Mouse (Mus musculus) liver, postnatal 0 days (tissue): Measurements from ENCODE around the gene Ccdc40. TPM values are rescaled to one million over a fixed set of nuclear protein-coding genes. Genes with fewer than 3 reads are reported as not detected.
A peak's percentile ranks its signal among the peaks of the same experiment; 100 is the strongest.
"Not testable (repeated sequence)": the region's sequence is repeated elsewhere in the genome, so short reads cannot be mapped to it uniquely, and the experiment has no call there.

ENCODE experiments used
- ATAC-seq: fragments of 200-750 bp; cut with Nextera tagmentation; 2 replicates; pipeline ENCODE4 v1.8.0; 2017; ENCODE audit warnings: mild to moderate bottlenecking, moderate library complexity
- DNase-seq: peaks from one replicate; pipeline ENCODE4 v3.0.0-alpha.2; 2016
- H3K27ac ChIP-seq: fragments of 300-500 bp; sonication (generic); 2 replicates; pipeline ENCODE4 v1.5.1; 2014; ENCODE audit warnings: antibody characterized with exemption, moderate library complexity, mild to moderate bottlenecking, low read depth
- H3K27me3 ChIP-seq: fragments of 300-500 bp; sonication (generic); 2 replicates; pipeline ENCODE4 v1.6.1; 2014; ENCODE audit warnings: low read length, control low read depth, mixed read lengths; ENCODE audit not compliant: insufficient read depth
- H3K36me3 ChIP-seq: fragments of 300-500 bp; sonication (generic); replicated peaks from 2 replicates; pipeline ENCODE4 v1.6.1; 2014; ENCODE audit warnings: mild to moderate bottlenecking, control low read depth, low read length, moderate library complexity, mixed read lengths; ENCODE audit not compliant: insufficient read depth
- H3K4me1 ChIP-seq: fragments of 300-500 bp; sonication (generic); 2 replicates; pipeline ENCODE4 v1.6.1; 2014; ENCODE audit warnings: antibody characterized with exemption, mild to moderate bottlenecking, control low read depth; ENCODE audit not compliant: insufficient read depth
- H3K4me2 ChIP-seq: fragments of 300-500 bp; sonication (generic); 2 replicates; pipeline ENCODE4 v1.6.1; 2014; ENCODE audit warnings: low read depth, mild to moderate bottlenecking, low read length, moderate library complexity, mixed read lengths
- H3K4me3 ChIP-seq: fragments of 300-500 bp; sonication (generic); 2 replicates; pipeline ENCODE4 v1.5.1; 2014; ENCODE audit warnings: low read depth, low read length
- H3K9ac ChIP-seq: fragments of 300-500 bp; sonication (generic); replicated peaks from 2 replicates; pipeline ENCODE4 v1.6.1; 2014; ENCODE audit warnings: mild to moderate bottlenecking, moderate library complexity
- H3K9me3 ChIP-seq: fragments of 300-500 bp; sonication (generic); 2 replicates; pipeline ENCODE4 v1.6.1; 2016; ENCODE audit warnings: mild to moderate bottlenecking, control low read depth, low read length, mixed read lengths
- CTCF ChIP-seq: sonication (generic); IDR thresholded peaks from 2 replicates; pipeline ENCODE4 v1.5.1; 2016; ENCODE audit warnings: antibody characterized with exemption, low read depth
- EP300 ChIP-seq: IDR thresholded peaks from 2 replicates; pipeline ENCODE4 v1.6.1; 2016; ENCODE audit warnings: antibody characterized with exemption, low read depth, mild to moderate bottlenecking
- WGBS: fragments of 180-500 bp; shearing (Covaris S2); extraction: QIAGEN DNeasy Blood & Tissue Kit; methylation state at CpG from one replicate; pipeline ENCODE4 v1.1.7; 2014; ENCODE audit not compliant: insufficient replicate concordance; 5-methylcytosine and 5-hydroxymethylcytosine counted together
- polyA plus RNA-seq: library from polyadenylated mRNA; unstranded; fragments of >200 nt; fragmentation: Nextera tagmentation; extraction: Ambion mirVana; gene quantifications from 2 replicates; pipeline ENCODE4 v1.2.1, GENCODE M21; 2015

The Ccdc40 gene
- polyA plus RNA-seq, 1 experiment from 2014 or later, result 0.95 TPM

DNA sequence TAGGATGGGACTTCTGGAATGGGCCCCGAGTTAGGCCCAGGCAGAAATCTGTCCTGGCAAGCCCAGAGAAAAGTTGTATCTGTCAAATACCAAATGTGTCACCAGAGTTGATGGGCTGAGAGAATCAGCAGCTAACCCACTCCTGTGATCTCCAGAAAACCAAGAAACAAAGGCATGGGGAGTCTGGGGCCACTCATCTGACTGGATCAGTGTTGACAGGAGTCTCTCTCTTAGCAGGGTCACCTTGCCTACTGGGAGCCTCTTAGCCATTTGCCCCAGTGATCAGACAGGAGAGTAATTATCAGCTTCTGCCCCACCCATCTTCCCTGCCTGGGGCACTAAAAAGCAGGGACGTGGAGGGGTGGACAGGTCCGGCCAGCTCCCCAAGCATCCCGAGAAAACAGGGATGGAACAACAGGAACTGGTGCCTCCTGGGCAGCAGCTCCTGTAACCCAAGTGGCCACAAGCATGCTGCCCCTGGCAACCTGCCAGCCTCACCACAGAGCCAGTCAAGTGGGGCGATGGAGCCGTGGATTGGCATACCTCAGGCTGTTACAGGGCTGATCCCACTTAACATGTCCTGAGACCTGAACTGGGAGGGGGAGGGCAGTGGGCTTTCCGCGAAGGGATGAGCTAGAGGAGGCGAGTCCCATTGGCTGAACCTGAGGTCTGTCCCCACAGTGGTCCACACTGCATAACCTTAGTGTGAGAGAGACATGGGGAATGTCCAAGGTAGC lies 57.6 kb downstream of the Ccdc40 start:
- no peaks in the 10 kb centered on the region for H3K9me3 ChIP-seq
- H3K4me3 ChIP-seq, result no peak overlapping the region
- no peak for TF ChIP-seq EP300
- TF ChIP-seq CTCF, result no peak
- no peaks in the 10 kb centered on the region for H3K4me1 ChIP-seq
- H3K4me2 ChIP-seq, result no peak overlapping the region
- DNase-seq (no peak), ATAC-seq (no peak)
- H3K27me3 ChIP-seq, result no peaks in the 10 kb centered on the region
- 71% methylated on average over 9 of the region's 9 CpGs for WGBS
- H3K36me3 ChIP-seq, result peaks cover 44% of the 10 kb centered on the region
- H3K9ac ChIP-seq, result no peak overlapping the region
- H3K27ac ChIP-seq, result no peak overlapping the region

DNA sequence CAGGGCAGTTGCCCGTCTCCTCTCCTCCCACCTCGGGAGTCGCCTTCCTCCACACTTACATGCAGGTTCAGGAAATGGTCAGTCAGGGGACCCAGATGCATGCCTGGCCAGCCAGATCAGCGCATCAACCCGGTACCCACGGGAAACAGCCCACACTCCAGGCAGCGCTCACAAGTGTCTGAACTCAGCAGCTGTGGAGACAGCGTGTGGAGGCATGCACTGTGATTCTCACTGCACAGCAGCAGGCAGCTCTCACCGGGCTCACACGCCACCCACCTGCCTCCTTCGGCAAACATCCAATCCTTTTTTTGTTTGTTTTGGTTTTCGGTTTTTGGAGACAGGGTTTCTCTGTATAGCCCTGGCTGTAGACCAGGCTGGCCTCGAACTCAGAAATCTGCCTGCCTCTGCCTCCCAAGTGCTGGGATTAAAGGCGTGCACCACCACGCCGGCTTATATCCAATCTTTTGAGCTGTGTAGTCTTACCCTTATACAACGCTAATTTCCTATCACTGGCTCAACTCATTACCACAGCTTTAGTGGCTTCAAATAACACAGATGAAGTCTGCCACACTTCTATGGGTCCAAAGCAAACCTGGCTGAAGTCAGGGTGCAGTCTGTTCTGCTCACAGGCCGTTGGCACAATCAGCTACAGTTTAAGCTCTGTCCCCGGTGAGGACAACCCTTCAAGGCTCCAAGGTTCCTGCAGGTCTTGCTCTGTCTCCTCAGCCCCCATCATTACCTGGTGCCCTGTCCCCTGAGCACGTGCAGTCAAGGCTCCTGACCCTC lies 59.0 kb downstream of the Ccdc40 start:
- Histone ChIP-seq H3K27ac (no peak overlapping the region), H3K27me3 (no peaks in the 10 kb centered on the region), H3K4me1 (no peaks in the 10 kb centered on the region), H3K9ac (no peak overlapping the region), H3K9me3 (no peaks in the 10 kb centered on the region), H3K4me3 (no peak overlapping the region), H3K36me3 (peaks cover 52% of the 10 kb centered on the region), H3K4me2 (no peak overlapping the region)
- 88% methylated on average over 20 of the region's 20 CpGs for WGBS
- ATAC-seq, result no peak
- DNase-seq, result no peak
- TF ChIP-seq EP300 (no peak), CTCF (no peak)

DNA sequence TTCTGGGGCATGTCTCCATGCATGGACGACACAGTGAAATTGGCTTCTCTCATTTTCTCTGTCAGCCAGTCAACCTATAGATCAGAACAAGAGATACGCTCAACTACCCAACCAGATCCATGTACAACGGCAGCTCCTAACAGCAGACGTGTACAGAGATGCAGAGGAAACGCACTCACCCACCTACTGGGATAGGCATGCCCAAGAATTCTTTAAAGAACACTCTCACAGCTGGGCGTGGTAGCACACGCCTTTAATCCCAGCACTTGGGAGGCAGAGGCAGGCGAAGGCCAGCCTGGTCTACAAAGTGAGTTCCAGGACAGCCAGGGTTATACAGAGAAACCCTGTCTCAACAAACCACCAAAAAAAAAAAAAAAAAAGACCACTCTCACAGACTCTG lies 64.5 kb downstream of the Ccdc40 start:
- H3K36me3 ChIP-seq, result peaks cover 89% of the 10 kb centered on the region
- not testable (repeated sequence) for H3K4me2 ChIP-seq, H3K4me1 ChIP-seq, H3K4me3 ChIP-seq, H3K9ac ChIP-seq, H3K9me3 ChIP-seq, ATAC-seq, DNase-seq, H3K27ac ChIP-seq, H3K27me3 ChIP-seq
- WGBS, result 95% methylated on average over 8 of the region's 8 CpGs

DNA sequence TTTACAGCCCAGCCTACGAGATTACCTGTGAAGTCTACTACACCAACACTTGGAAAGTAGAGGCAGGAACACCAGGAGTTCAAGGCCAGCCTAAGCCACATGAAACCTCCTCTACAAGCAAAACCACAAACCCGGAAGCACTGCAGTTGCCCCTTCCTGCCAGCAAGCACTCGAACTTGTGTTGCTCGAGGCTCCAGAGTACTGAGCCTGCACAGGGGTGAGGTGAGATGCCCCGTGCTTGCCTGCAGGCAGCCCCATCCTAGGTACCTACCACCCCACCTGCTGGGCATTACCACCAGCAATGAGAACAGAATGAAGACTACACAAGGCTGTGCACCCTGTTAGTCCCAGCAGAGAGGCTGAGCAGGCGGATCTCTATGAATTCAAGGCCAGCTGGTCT lies 69.6 kb downstream of the Ccdc40 start:
- H3K9me3 ChIP-seq, result no peaks in the 10 kb centered on the region
- ATAC-seq, result no peak
- H3K36me3 ChIP-seq, result peaks cover 46% of the 10 kb centered on the region
- DNase-seq, result no peak
- no peaks in the 10 kb centered on the region for H3K27me3 ChIP-seq
- peak overlapping the region; percentile 78; the same call in 1 of the 2 replicates for H3K4me2 ChIP-seq
- 38% methylated on average over 6 of the region's 6 CpGs for WGBS
- peaks cover 11% of the 10 kb centered on the region for H3K4me1 ChIP-seq
- no peak overlapping the region for H3K9ac ChIP-seq
- 0 out of 2 replicates have a peak overlapping the region, but pooled peaks have one; percentile 97 for H3K4me3 ChIP-seq
- H3K27ac ChIP-seq, result no peak overlapping the region
- no peak for TF ChIP-seq EP300
- TF ChIP-seq CTCF, result no peak

DNA sequence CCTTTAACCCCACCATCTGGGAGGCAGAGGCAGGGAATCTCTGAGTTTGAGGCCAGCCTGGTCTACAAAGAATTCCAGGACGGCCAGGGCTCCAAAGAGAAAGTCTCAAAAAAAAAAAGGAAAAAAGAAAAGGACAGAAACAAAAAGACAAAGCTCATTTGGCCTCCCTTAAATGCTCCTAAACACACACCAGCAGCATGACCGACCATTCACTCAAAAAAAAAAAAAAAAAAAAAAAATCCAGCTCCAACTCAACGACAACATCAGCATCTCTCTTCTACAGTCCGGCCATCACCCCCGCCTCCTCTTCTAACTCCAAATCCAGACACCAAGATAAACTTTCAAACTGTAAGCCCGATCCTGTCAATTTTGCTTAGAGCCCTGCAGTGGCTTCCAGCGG lies 70.5 kb downstream of the Ccdc40 start:
- H3K9ac ChIP-seq, result peak overlapping the region; percentile 99
- H3K4me1 ChIP-seq, result peaks cover 11% of the 10 kb centered on the region
- peaks cover 37% of the 10 kb centered on the region for H3K36me3 ChIP-seq
- peak overlapping the region; percentile 90 for H3K27ac ChIP-seq
- ATAC-seq (no peak), DNase-seq (no peak)
- no peaks in the 10 kb centered on the region for H3K9me3 ChIP-seq
- TF ChIP-seq EP300 (no peak), CTCF (no peak)
- peak overlapping the region; percentile 78 for H3K4me2 ChIP-seq
- 7% methylated on average over 7 of the region's 7 CpGs for WGBS
- H3K4me3 ChIP-seq, result peak overlapping the region; percentile 97
- H3K27me3 ChIP-seq, result no peaks in the 10 kb centered on the region

DNA sequence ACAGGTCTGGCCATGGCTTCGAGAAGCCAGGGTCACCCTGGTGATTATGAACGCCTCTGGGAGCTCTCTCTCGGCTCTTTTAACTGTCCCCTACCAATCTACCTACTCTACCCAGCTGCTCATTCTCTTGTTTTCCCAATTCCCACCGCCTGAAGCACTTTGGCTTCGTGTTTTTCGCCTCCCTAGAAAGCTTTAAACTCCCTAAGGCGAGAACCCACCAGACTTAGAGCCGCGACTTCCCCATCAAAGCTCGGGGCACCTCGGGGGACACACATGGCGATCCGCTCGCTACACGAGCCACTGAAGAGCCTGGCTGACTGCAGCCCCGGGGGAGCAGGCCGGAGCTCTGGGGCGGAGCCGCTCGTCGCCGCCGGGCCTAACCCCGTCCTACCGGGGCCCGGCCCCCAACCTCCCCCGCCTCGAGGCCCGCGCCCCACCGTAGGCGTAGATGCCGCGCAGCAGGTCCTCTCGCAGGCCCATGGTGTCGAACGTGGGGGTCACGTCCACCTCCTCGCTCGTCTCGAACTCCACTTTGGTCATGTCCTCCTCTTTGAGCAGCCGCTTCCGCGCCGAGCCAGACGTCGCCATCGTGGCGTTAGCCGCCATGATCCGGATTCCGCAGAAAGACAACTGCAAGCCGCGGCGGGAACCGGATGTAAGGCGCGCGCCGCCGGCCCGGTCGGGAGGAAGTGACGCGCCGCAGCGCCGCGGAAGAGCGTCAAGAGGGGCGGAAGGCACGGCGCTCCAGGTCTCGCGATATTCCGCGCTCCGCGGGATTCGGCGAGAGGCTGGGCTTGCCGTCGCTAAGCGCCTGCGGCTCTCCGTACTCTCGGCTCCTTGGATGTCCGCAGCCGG lies 71.2 kb downstream of the Ccdc40 start, which contains the start of gene Eif4a3:
Gene Eif4a3 (minus strand): TSS at position 699 of the 855 bp plus-strand sequence.
- peak; percentile 81 for TF ChIP-seq EP300
- TF ChIP-seq CTCF, result no peak
- DNase-seq, result peak; percentile 98
- Histone ChIP-seq H3K9ac (peak within 1 kb of the TSS; percentile 99), H3K4me3 (peak within 1 kb of the TSS; percentile 97), H3K9me3 (no peaks in the 10 kb centered on the region), H3K27me3 (no peaks in the 10 kb centered on the region), H3K36me3 (peaks cover 30% of the 10 kb centered on the region), H3K27ac (peak within 1 kb of the TSS; percentile 90), H3K4me1 (peaks cover 11% of the 10 kb centered on the region), H3K4me2 (peak within 1 kb of the TSS; percentile 78)
- peak; percentile 98 for ATAC-seq
- under 1% methylated on average over 80 of the region's 89 CpGs for WGBS
